Mouse (Mus musculus) embryo, embryonic 11.5 days (tissue): ENCODE results near the gene Clba1.
"Not testable (repeated sequence)": the region's sequence is repeated elsewhere in the genome, so short reads cannot be mapped to it uniquely, and the experiment has no call there.

Experiments used
- DNase-seq: peaks from one replicate; pipeline ENCODE4 v3.0.0-alpha.2; 2012; ENCODE audit warnings: low read depth, low spot score

Gene Clba1

DNA sequence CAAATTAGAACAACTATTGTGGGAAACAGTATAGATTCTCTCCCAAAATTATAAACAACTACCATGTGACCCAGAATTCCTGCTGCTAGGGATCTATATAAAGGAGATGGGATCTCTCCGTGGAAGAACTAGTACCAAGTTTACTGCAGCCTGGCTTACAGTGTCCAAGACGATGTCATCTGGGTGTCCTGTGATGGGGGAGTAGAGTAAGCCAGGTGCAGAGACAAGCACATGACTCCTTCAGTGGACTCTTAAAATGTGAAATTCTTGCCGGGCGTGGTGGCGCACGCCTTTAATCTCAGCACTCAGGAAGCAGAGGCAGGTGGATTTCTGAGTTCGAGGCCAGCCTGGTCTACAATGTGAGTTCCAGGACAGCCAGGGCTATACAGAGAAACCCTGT, 8.1 kb downstream of the Clba1 start:
- not testable (repeated sequence) for DNase-seq

DNA sequence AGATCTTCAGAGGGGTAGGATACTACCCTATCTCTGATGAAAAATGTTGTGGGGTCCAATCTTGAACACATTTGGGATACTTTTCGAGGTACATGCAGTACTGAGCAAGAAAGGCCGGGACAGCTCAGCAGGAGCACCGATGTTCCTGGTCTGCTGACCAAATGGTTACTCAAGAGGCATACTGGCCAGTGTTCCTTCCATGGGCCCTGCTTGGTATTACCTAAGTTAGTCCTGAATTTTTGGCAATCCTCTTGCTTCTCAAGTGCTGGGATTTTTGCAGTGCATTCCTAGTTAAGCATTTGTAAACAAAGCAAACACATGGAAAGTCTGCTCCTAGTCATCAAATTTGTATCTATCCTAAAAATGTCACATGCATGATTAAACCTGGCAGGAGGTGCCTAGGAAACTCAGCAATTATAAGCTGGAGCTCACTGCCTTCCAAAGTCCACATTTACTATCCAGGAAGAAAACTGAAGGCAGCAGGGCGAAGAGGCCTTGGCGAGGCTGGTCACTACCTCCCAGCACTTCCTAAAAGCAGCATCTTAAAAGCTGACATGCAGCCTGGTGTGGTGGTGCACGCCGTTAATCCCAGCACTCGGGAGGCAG, 10.4 kb downstream of the Clba1 start:
- no peak for DNase-seq

- no peak for DNase-seq
Observed at GRCm38 (mm10) chr12:112820401-112820999, 11.8 kb downstream of the Clba1 start.

DNA sequence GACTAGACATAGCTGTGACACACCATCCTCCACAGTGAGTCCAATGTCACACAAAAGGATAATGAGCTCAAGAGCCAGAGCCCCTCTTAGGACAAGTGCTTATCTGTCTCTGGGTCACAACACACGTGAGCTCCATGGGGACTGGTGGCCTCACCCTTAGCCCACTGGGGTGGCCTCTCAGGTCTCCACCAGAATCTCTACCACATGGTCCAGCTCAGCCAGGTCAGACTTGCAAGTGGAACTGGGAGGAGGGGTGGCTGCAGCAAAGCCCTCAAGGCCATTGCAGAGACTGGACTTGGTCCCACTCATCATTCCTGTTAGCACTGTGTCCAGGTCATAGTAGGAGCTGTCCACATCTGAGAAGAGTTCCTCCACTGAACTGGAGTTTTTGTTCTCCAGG, 12.5 kb downstream of the Clba1 start:
- no peak for DNase-seq

- DNase-seq, result no peak
Observed at GRCm38 (mm10) chr12:112821974-112822373, 13.2 kb downstream of the Clba1 start.

DNA sequence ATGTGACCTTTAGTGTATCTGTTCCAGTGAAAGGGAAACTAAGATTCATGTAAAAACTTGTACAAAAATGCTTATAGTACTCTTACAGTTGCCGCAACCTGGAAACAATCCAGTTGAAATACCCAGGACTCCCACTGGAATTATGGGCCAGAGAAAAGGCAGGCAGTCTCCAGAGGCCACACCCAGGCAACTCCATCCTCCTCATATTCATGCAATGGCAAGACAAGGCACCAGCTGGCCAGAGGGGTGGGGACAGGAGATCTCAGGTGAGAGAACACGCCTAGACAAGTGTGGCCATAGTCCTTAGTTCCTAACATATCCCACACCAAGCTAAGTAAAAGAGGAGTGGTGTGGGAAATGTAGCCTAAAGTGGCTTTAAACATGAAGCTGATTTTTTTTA, 13.9 kb downstream of the Clba1 start:
- no peak for DNase-seq

GRCm38 (mm10) chr12:112823221-112823620, 14.5 kb downstream of the Clba1 start:
- no peak for DNase-seq

DNA sequence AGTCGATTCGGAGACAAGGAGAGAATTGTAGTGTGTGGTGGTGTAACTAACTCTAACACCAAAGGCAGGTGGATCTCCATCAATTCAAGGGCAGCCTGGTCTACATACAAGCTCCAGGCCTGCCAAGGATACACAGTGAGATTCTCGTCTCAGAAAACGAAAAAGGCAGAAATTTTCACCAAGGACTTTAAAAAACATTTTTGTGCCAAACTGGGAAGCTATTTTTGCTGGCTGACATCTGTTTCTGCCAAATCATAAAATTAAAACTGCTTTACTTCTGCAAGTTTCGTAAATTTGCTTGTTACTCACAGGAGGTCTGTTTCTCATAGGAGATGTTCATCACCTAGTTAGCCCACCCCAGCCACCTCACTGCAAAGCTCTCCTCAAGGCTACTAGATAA, 17.2 kb downstream of the Clba1 start:
- DNase-seq, result no peak

GRCm38 (mm10) chr12:112828501-112829243, 19.9 kb downstream of the Clba1 start:
- DNase-seq, result no peak

DNA sequence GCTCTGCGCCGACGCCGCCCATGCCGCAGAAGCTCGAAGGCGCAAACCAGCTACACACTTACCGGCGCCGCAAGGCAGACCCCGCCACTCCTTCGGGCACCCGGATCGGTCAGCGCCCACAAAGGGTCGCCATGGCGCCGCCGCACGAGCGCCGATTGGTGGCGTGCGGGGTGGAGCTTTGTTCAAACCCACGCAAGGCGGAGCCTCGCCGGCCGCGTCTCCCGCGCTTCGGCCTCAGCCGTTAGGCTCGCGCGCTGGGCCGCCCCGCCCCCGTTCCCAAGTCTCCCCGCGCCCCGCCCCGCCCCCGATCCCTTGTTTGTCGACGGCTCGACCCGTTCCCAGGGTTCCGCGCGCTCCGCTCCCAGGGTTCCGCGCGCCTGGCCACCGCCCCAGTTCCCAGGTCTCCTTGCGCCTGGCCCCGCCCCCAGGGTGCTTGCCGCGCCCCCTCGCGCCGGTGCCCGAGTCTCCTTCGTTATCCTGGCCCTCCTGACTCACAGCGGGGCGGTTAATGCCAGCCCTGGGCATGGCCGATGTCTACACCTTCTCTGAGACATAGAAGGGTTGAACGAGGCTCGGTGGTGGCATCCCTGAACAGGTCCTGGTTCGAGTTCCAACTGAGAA, 20.6 kb downstream of the Clba1 start, which contains the start of gene Cdca4:
Cdca4 (minus strand) TSS at position 180 of the 621 bp plus-strand sequence.
- peak; percentile 98 for DNase-seq

- no peak for DNase-seq
Observed at GRCm38 (mm10) chr12:112830141-112830540, 21.4 kb downstream of the Clba1 start.

- no peak for DNase-seq
Observed at GRCm38 (mm10) chr12:112830570-112830969, 21.8 kb downstream of the Clba1 start.

DNA sequence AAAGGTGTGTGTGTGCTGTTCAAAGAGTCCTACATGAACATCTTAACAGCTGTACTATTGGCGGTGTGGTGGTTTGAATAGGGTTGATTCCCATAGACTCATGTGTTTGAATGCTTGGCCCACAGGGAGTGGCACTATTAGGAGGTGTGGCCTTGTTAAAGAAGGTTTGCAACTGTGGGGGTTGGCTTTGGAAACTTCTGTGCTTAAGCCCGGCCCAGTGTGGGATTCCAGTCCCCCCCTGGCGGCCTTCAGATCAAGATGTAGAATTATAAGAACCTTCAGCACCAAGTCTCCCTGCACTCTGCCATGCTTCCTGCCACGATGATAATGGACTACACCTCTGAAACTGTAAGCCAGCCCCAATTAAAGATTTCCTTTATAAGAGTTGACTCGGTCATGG, 23.7 kb downstream of the Clba1 start:
- no peak for DNase-seq

DNA sequence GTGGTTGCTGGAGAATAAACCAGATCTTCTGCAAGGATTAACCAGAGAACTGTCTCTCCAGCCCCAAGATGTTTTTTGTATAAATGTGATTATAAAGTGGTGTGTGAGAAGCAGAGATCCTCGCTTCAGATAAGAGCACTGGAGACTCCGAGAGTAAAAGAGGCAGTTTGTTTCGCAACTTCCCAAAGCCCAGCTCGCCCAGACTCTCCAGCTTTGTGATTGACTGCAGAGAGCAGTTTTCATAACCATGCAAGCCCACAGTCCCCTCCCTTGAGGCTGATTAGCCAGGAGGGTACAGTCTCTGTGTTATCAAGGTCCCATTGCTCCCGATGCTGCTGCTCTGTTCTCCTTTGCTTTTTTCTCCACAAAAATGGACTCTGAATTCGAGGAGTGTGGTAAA, 24.8 kb downstream of the Clba1 start:
- no peak for DNase-seq

GRCm38 (mm10) chr12:112835046-112835445, 26.3 kb downstream of the Clba1 start:
- DNase-seq, result no peak

DNA sequence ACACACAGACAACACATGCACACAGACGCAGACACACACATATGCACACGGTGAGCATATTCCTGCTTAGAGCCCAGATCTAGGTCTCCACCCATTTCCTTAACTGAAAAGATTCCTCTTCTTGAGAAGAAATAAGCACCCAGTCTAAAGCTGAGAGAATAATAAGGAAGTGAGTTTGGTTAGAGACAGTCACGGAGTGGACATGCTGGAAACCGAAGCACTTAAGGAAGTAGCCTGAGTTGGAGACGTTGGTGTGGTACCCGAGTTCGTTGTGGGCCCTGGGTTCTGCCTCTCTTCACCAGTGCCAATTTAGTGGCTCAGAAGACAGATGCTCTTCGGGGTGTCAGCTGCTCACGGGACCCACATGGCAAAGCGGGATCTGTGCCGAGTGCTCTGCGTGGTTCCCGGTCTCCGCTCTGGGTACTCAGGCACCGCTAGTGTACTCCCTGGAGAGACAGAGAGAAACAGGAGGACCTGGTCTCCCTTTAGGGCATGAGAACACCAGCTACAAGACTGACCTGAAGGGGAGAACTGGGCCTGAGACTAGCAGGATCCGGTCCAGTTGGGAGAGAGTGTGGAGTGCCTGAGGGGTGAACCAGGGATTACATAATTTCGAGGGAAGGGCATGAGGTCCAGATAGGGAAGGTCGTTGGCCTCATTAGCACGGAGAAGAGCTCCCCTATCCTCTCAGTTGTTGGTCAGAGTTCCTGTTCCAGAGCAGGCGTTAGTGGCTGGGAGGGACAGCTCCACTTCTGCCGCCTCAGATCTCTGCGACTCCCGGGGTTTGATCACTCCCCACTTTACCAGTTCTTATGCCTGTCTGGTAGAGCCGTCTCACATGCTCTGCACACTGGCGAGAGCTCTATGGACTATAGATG, 31.7 kb downstream of the Clba1 start:
- DNase-seq, result no peak

DNA sequence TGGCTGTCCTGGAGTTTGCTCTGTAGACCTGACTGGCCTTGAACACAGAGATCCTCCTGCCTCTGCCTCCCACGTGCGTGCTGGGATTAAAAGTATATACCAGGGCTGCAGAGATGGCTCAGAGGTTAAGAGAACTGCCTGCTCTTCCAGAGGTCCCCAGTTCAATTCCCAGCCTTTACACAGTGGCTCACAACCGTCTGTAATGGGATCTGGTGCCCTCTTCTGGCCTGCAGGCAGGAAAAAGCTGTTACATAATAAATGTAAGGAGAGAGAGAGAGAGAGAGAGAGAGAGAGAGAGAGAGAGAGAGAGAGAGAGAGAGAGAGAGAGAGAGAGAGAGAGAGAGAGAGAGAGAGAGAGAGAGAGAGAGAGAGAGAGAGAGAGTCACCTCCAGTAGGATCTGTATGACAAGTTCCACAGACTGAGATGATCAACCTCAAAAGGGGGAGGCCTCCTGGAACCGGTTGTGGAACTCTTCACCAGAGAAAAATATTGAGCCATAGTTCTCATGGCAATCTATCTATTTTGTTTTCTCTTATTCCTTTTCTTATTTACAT, 32.7 kb downstream of the Clba1 start:
- not testable (repeated sequence) for DNase-seq

GRCm38 (mm10) chr12:112842128-112842527, 33.4 kb downstream of the Clba1 start:
- DNase-seq, result not testable (repeated sequence)

- DNase-seq, result peak; percentile 60
Observed at GRCm38 (mm10) chr12:112843803-112844202, 35.1 kb downstream of the Clba1 start.

GRCm38 (mm10) chr12:112847880-112848279, 39.1 kb downstream of the Clba1 start:
- DNase-seq, result no peak
